Mouse (Mus musculus) gastrocnemius, adult 2 months (tissue): Measurements from ENCODE around the gene Chaf1b. TPM values are rescaled to one million over a fixed set of nuclear protein-coding genes. Genes with fewer than 3 reads are reported as not detected.

ENCODE experiments used
- DNase-seq: peaks from one replicate; pipeline ENCODE4 v3.0.0; 2022
- H3K27ac ChIP-seq: fragments of 200-600 bp; 2 replicates; pipeline ENCODE4 v1.8.1; 2022; ENCODE audit warnings: mild to moderate bottlenecking
- H3K4me3 ChIP-seq: fragments of 200-600 bp; 2 replicates; pipeline ENCODE4 v1.8.1; 2022; ENCODE audit warnings: mild to moderate bottlenecking, moderate library complexity
- CTCF ChIP-seq: fragments of 200-600 bp; IDR thresholded peaks from 2 replicates; pipeline ENCODE4 v1.8.1; 2022; ENCODE audit warnings: antibody characterized with exemption, mild to moderate bottlenecking, moderate library complexity
- intact Hi-C: fragments of 180-260 bp; cut with DNase I; formaldehyde crosslinking; loops from one replicate; pipeline ENCODE4 v1.15.1; 2025
- long read RNA-seq, 2 experiments: library from polyadenylated mRNA; stranded (forward); transcript quantifications; one replicate each; pipeline ENCODE4 v2.0.0; 2021
- total RNA-seq, 2 experiments: library from RNA; stranded (reverse); gene quantifications; 2 replicates each; pipeline ENCODE4 v1.2.3; 2021

Chaf1b gene
- under 1 TPM; 0.20 to 0.25 TPM for total RNA-seq
- long read RNA-seq, experiment 1, result 0 reads
- long read RNA-seq, experiment 2, result 0 reads

GRCm38 (mm10) chr16:93883423-93884085 is at the start of gene Chaf1b:
Gene Chaf1b (plus strand): TSS chr16:93883901.
- peak within 1 kb of the TSS; percentile 32; the same call in 1 of the 2 replicates for H3K27ac ChIP-seq
- intact Hi-C loops, result loop anchor here (5.0 kb wide), 1 partner anchor 46 kb away; no protein-coding TSS in a partner anchor
- peak; percentile 14; the same call in 1 of the 2 replicates for TF ChIP-seq CTCF
- peak; percentile 95 for DNase-seq
- peak within 1 kb of the TSS; percentile 94 for H3K4me3 ChIP-seq

DNA sequence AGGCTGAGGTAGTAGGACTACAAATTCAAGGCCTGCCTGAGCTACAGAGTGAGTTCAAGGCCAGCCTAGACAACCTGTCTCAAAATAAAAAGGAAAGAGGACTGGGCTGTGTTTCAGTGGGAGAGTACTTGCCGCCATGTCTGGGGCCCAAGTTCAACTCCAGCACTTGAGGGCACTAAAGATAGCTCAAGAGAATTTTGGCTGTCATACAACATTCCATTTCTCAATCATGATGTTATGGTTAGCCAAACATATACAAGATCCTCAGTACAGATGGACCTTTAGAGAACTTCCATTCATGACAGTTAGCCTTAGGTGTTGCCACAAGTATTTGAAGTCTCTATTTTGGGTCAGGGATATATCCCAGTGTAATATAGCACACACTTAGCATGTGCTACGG is 49.6 kb upstream of the Chaf1b start:
- no peak overlapping the region; the same call in 1 of the 2 replicates for H3K4me3 ChIP-seq
- H3K27ac ChIP-seq, result 0 out of 2 replicates have a peak overlapping the region, but pooled peaks have one; percentile 10
- intact Hi-C loops, result no loop called here

GRCm38 (mm10) chr16:93839049-93839448 is 44.7 kb upstream of the Chaf1b start:
- no peak for DNase-seq
- no peak overlapping the region for H3K4me3 ChIP-seq
- intact Hi-C loops, result loop anchor here (5.0 kb wide), 1 partner anchor 43 kb away; the partner anchor contains the start of gene Chaf1b
- no peak for TF ChIP-seq CTCF
- H3K27ac ChIP-seq, result no peak overlapping the region

More for the DNA sequence above, 49.6 kb upstream of the Chaf1b start:
- no peak for DNase-seq
- no peak for TF ChIP-seq CTCF

GRCm38 (mm10) chr16:93850527-93850926 is 33.2 kb upstream of the Chaf1b start:
- intact Hi-C loops, result loop anchor here (10.0 kb wide), 1 partner anchor 166 kb away; the partner anchor contains the start of gene Cbr3
- TF ChIP-seq CTCF, result no peak
- H3K4me3 ChIP-seq, result no peak overlapping the region
- DNase-seq, result no peak
- no peak overlapping the region for H3K27ac ChIP-seq

GRCm38 (mm10) chr16:93859967-93860366 is 23.7 kb upstream of the Chaf1b start:
- DNase-seq, result no peak
- intact Hi-C loops, result loop anchor here (10.0 kb wide), 1 partner anchor 175 kb away; the partner anchor contains the start of gene Cbr3
- Histone ChIP-seq H3K27ac (no peak overlapping the region), H3K4me3 (no peak overlapping the region)
- TF ChIP-seq CTCF, result no peak

DNA sequence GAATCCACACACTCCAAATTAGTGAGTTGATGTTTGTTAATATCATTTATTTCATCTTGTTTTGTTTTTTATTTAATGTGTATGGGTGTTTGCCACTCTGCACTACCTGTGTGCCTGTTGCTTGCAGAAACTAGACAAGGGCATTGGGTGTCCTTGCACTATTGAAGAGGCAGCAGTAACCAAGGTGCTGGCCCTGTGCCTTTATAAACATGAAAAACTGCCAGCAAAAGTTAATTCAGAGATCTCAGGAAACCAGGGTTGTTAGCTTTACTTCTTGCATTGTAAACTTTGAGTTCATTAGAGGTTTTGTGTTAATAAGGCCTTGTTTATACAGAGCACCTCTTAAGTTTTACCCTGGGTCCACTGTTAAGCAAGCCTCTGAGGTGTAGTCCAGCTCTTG is 23.0 kb upstream of the Chaf1b start:
- DNase-seq, result no peak
- intact Hi-C loops, result no loop called here
- TF ChIP-seq CTCF, result no peak
- Histone ChIP-seq H3K27ac (no peak overlapping the region), H3K4me3 (no peak overlapping the region)

- TF ChIP-seq CTCF, result no peak
- no peak for DNase-seq
- Histone ChIP-seq H3K4me3 (no peak overlapping the region), H3K27ac (no peak overlapping the region)
- intact Hi-C loops, result no loop called here
Measured at GRCm38 (mm10) chr16:93874841-93875240, 8.9 kb upstream of the Chaf1b start.

DNA sequence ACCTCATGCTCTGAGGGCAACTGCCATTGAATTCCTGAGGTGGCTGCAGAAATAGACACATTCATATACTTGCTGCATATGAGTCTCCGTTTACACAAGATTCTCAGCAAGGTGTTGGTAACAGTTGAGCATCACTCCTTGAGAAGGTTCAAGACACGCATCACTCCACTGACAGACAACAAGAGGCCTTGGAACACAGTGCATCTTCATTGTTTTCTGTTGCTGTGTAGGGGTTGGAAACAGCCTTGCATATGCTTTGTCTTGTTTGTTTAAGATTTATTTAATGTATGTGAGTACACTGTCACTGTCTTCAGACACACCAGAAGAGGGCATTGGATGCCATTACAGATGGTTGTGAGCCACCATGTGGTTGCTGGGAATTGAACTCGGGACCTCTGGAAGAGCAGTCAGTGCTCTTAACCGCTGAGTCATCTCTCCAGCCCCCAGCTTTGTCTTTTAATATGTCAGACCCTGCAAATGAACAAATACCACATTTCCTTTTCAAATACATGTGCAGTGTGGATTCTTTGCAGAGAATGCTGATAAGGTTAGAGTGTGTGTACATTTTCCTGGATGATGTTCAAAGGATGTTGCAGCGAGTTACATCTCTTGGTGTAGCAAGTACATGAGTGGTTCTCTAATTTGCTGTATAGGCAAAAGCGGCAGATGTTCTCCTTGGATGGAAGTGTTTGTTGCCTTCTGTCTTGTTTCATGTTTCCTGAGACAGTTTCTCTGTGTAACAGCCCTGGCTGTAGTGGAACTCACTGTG is 5.9 kb upstream of the Chaf1b start:
- Histone ChIP-seq H3K27ac (no peak overlapping the region), H3K4me3 (no peak overlapping the region)
- intact Hi-C loops, result no loop called here
- no peak for TF ChIP-seq CTCF
- no peak for DNase-seq

DNA sequence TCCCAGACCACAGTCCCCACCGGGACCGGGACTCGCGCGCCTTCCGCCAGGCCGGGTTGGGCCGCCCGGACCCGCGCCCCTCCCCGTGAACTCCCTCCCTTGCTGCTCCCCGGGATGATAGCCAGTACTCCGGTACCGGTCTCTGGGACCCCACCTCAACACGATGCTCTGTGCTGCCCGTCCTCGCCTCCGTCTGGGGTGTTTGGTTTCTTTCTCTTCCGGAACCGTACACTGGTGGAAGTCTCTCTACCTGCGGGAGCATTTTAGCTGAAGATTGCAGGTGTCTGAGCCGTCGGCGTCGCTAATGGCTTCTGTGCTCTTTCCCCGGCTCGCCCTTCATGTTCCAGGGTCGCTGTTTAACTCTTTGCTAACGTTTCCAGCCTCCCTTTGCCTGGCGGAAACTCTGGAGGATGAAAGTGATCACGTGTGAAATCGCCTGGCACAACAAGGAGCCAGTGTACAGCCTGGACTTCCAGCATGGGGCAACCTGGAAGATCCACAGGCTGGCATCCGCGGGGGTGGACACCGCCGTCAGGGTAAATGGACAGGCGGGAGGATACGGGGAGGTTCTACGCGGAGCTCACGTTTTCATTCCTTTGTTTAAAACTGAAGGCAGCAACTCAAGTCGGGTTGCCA is 503 bp downstream of the Chaf1b start:
- no peak for TF ChIP-seq CTCF
- intact Hi-C loops, result loop anchor here (5.0 kb wide), 1 partner anchor 47 kb away; no protein-coding TSS in a partner anchor
- Histone ChIP-seq H3K4me3 (peak overlapping the region; percentile 94), H3K27ac (peak overlapping the region; percentile 32; the same call in 1 of the 2 replicates)
- DNase-seq, result no peak

GRCm38 (mm10) chr16:93884722-93885113 is 1.0 kb downstream of the Chaf1b start:
- no peak for TF ChIP-seq CTCF

DNA sequence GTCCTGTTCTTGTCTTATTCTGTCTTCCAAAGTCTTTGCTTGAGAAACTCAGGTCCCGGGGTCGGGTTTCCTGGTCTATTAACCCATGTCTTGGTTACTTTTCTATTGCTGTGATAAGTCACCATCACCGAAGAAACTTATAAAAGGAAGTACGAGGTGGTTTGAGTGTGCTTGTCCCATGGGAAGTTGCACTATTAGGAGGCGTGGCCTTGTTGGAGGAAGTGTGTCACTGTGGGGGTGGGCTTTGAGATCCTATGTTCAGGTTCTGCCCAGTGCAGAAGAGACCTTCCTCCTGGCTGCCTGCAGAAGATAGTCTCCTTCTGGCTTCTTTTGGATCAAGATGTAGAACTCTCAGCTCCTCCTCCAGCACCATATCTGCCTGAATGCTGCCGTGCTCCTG is 4.8 kb downstream of the Chaf1b start:
- intact Hi-C loops, result no loop called here
- Histone ChIP-seq H3K4me3 (no peak overlapping the region), H3K27ac (no peak overlapping the region)
- DNase-seq, result no peak
- no peak for TF ChIP-seq CTCF

More at GRCm38 (mm10) chr16:93884722-93885113, 1.0 kb downstream of the Chaf1b start:
- H3K27ac ChIP-seq, result no peak overlapping the region
- H3K4me3 ChIP-seq, result peak overlapping the region; percentile 94
- intact Hi-C loops, result loop anchor here (5.0 kb wide), 1 partner anchor 47 kb away; no protein-coding TSS in a partner anchor
- DNase-seq, result no peak

DNA sequence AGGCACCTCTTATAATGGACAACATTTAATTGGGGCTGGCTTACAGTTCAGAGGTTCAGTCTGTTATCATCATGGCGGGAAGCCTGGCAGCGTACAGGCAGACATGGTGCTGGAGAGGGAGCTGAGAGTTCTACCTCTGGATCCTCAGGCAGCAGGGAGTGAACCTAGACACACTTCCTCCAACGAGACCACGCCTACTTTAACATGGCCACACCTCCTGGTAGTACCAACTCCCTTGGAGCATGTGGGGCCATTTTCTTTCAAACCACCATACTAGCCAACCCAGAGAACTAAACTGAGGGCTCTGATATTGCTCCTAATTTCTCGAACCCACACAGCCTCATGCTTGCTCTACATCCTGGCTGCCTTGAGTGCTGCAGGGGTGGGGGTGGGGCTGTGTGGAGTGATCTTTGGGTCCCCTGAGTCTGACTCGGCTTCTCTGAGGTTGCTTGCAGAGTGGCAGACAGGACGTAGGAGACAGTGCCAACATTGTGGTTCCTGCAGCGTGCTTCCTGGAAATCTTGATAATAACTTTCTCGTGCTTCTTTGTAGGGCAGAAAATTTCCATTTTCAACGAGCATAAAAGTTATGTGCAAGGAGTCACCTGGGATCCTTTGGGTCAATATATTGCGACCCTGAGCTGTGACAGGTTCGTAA is 7.4 kb downstream of the Chaf1b start:
- no peak for TF ChIP-seq CTCF
- H3K4me3 ChIP-seq, result no peak overlapping the region
- no peak for DNase-seq
- intact Hi-C loops, result no loop called here
- no peak overlapping the region for H3K27ac ChIP-seq
